Mouse (Mus musculus) stomach, embryonic 14.5 days (tissue): ENCODE measurements around the gene Map7. TPM values are rescaled to one million over a fixed set of nuclear protein-coding genes. Genes with fewer than 3 reads are reported as not detected.

Source experiments
- ATAC-seq: fragments of 200-750 bp; cut with Nextera tagmentation; 2 replicates; pipeline ENCODE4 v1.8.0; 2017; ENCODE audit warnings: low read depth, moderate TSS enrichment; ENCODE audit not compliant: insufficient number of reproducible peaks, insufficient read depth, low FRiP score
- H3K27ac ChIP-seq: fragments of 300-500 bp; sonication (generic); 2 replicates; pipeline ENCODE4 v1.5.1; 2014; ENCODE audit warnings: mild to moderate bottlenecking, low read length, moderate library complexity, mixed read lengths
- H3K27me3 ChIP-seq: fragments of 300-500 bp; sonication (generic); 2 replicates; pipeline ENCODE4 v1.6.1; 2014; ENCODE audit warnings: low read length, control low read depth, mixed read lengths; ENCODE audit not compliant: control insufficient read depth, insufficient read depth
- H3K36me3 ChIP-seq: fragments of 300-500 bp; sonication (generic); 2 replicates; pipeline ENCODE4 v1.6.1; 2014; ENCODE audit warnings: mild to moderate bottlenecking, control low read depth, low read length, moderate library complexity, mixed read lengths; ENCODE audit not compliant: control insufficient read depth, insufficient read depth
- H3K4me1 ChIP-seq: fragments of 300-500 bp; sonication (generic); 2 replicates; pipeline ENCODE4 v1.6.1; 2014; ENCODE audit warnings: low read length, control low read depth, mixed read lengths; ENCODE audit not compliant: control insufficient read depth, insufficient read depth
- H3K4me2 ChIP-seq: fragments of 300-500 bp; sonication (generic); replicated peaks from 2 replicates; pipeline ENCODE4 v1.6.1; 2014; ENCODE audit warnings: low read depth, low read length, control low read depth
- H3K4me3 ChIP-seq: fragments of 300-500 bp; sonication (generic); 2 replicates; pipeline ENCODE4 v1.5.1; 2014; ENCODE audit warnings: low read depth, low read length, control low read depth
- H3K9ac ChIP-seq: fragments of 300-500 bp; sonication (generic); replicated peaks from 2 replicates; pipeline ENCODE4 v1.6.1; 2014; ENCODE audit warnings: low read depth, mild to moderate bottlenecking, control low read depth, low read length, moderate library complexity, mixed read lengths
- H3K9me3 ChIP-seq: fragments of 300-500 bp; sonication (generic); 2 replicates; pipeline ENCODE4 v1.6.1; 2016; ENCODE audit warnings: low read depth, low read length, control low read depth; ENCODE audit not compliant: control insufficient read depth
- WGBS: fragments of 180-500 bp; shearing (Covaris S2); extraction: QIAGEN DNeasy Blood & Tissue Kit; methylation state at CpG from one replicate; pipeline ENCODE4 v1.1.7; 2014; 5-methylcytosine and 5-hydroxymethylcytosine counted together
- polyA plus RNA-seq: library from polyadenylated mRNA; unstranded; fragments of >200 nt; fragmentation: Nextera tagmentation; extraction: Ambion mirVana; gene quantifications from 2 replicates; pipeline ENCODE4 v1.2.1, GENCODE M21; 2014

Gene Map7
- polyA plus RNA-seq, 1 experiment from 2014 or later = 12.0 TPM

- Histone ChIP-seq H3K27me3 (no peaks in the 10 kb centered on the region), H3K9me3 (no peaks in the 10 kb centered on the region), H3K4me1 (no peaks in the 10 kb centered on the region), H3K27ac (no peak overlapping the region), H3K4me2 (no peak overlapping the region), H3K4me3 (no peak overlapping the region), H3K9ac (no peak overlapping the region), H3K36me3 (no peaks in the 10 kb centered on the region)
- no peak for ATAC-seq
- WGBS = 58% methylated on average over 4 of the region's 4 CpGs
These were observed 36.1 kb downstream of the Map7 start for GRCm38 (mm10) chr10:20184326-20184725.

DNA sequence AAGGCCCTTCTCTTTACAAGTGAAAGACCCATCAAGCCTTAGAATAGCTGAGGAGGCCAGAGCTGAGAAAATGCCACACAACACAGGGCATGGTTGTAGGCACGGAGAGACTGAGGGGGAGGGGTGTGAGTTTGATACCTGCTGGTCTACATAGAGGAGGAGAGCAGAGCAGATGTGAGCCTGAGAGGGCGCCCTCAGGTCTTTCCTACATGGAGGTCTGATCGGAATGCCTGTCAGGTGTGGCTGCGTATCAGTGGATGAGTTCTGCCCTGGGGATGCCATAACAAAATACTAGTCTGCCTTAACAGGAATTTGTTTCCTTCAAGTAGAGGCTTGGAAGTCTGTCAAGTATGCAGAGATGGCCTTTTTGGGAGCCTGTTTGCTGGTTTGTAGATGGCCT is 37.0 kb downstream of the Map7 start:
- WGBS = 80% methylated on average over 4 of the region's 4 CpGs

GRCm38 (mm10) chr10:20185806-20186205 is 37.5 kb downstream of the Map7 start:
- H3K9me3 ChIP-seq = no peaks in the 10 kb centered on the region
- H3K27me3 ChIP-seq = no peaks in the 10 kb centered on the region
- no peak overlapping the region for H3K4me3 ChIP-seq
- H3K27ac ChIP-seq = no peak overlapping the region
- no peak overlapping the region for H3K4me2 ChIP-seq
- H3K9ac ChIP-seq = no peak overlapping the region
- H3K4me1 ChIP-seq = no peaks in the 10 kb centered on the region
- no peak for ATAC-seq
- 95% methylated on average over 2 of the region's 2 CpGs for WGBS
- no peaks in the 10 kb centered on the region for H3K36me3 ChIP-seq

More for the DNA sequence above, 37.0 kb downstream of the Map7 start:
- Histone ChIP-seq H3K4me2 (no peak overlapping the region), H3K27ac (no peak overlapping the region), H3K4me3 (no peak overlapping the region), H3K9ac (no peak overlapping the region), H3K27me3 (no peaks in the 10 kb centered on the region), H3K9me3 (no peaks in the 10 kb centered on the region), H3K36me3 (no peaks in the 10 kb centered on the region), H3K4me1 (no peaks in the 10 kb centered on the region)
- no peak for ATAC-seq

GRCm38 (mm10) chr10:20186800-20187273 is 38.6 kb downstream of the Map7 start:
- Histone ChIP-seq H3K9me3 (no peaks in the 10 kb centered on the region), H3K4me2 (no peak overlapping the region), H3K27me3 (no peaks in the 10 kb centered on the region), H3K4me3 (no peak overlapping the region), H3K36me3 (no peaks in the 10 kb centered on the region), H3K27ac (no peak overlapping the region), H3K4me1 (no peaks in the 10 kb centered on the region), H3K9ac (no peak overlapping the region)
- ATAC-seq = peak; percentile 73
- WGBS = 62% methylated on average over 5 of the region's 5 CpGs

GRCm38 (mm10) chr10:20190139-20190747 is 42.0 kb downstream of the Map7 start:
- no peak for ATAC-seq
- Histone ChIP-seq H3K9ac (no peak overlapping the region), H3K4me2 (no peak overlapping the region), H3K9me3 (no peaks in the 10 kb centered on the region), H3K27ac (no peak overlapping the region), H3K27me3 (no peaks in the 10 kb centered on the region), H3K4me1 (no peaks in the 10 kb centered on the region), H3K4me3 (no peak overlapping the region), H3K36me3 (no peaks in the 10 kb centered on the region)
- WGBS = 78% methylated on average over 6 of the region's 6 CpGs

DNA sequence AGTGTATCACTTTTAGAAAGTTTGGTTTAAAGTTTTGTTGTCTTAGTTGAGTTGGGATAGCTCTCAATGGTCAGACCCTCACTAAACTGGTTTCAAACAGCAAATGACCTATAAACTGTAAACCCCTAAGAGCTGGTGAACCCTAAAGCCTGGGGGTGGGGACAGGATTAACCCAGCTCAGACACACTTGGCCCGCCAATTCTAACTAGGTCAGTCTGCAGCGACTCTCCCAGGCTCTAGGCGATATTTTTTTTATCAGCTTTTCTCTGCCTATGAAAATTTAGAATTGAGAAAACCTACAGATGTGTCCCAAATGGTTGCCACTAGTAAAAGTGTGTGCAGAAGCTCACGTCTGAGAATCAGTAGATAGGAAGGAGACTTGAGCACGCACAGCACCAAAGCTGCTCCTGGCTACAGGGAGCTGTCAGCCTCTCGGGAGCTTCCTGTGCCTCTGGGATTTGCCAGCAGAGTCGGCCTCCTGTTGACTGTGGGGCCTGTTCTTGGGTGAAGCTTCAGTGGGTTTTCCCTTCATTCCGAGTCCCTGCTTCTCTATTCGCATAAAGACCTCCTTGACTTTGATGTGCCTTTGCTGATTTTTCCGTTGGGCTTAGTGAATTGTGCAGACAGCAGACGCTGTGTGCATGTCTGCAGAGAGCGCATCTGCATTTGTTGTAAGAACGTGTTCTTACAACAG is 46.7 kb downstream of the Map7 start:
- ATAC-seq = no peak
- no peaks in the 10 kb centered on the region for H3K4me1 ChIP-seq
- WGBS = 45% methylated on average over 13 of the region's 13 CpGs
- H3K9ac ChIP-seq = no peak overlapping the region
- no peaks in the 10 kb centered on the region for H3K9me3 ChIP-seq
- no peaks in the 10 kb centered on the region for H3K27me3 ChIP-seq
- H3K27ac ChIP-seq = no peak overlapping the region
- no peaks in the 10 kb centered on the region for H3K36me3 ChIP-seq
- H3K4me3 ChIP-seq = no peak overlapping the region
- no peak overlapping the region for H3K4me2 ChIP-seq

- Histone ChIP-seq H3K27me3 (no peaks in the 10 kb centered on the region), H3K4me3 (no peak overlapping the region), H3K4me1 (no peaks in the 10 kb centered on the region), H3K4me2 (no peak overlapping the region), H3K36me3 (no peaks in the 10 kb centered on the region), H3K9ac (no peak overlapping the region), H3K9me3 (no peaks in the 10 kb centered on the region), H3K27ac (no peak overlapping the region)
- WGBS = 53% methylated on average over 7 of the region's 7 CpGs
- ATAC-seq = no peak
These were observed 48.8 kb downstream of the Map7 start for GRCm38 (mm10) chr10:20197039-20197438.

GRCm38 (mm10) chr10:20198968-20199737 is 50.9 kb downstream of the Map7 start:
- no peaks in the 10 kb centered on the region for H3K36me3 ChIP-seq
- WGBS = 72% methylated on average over 10 of the region's 10 CpGs

More at GRCm38 (mm10) chr10:20198968-20199737, 50.9 kb downstream of the Map7 start:
- no peak overlapping the region for H3K4me2 ChIP-seq
- no peak overlapping the region for H3K9ac ChIP-seq
- ATAC-seq = no peak
- H3K27me3 ChIP-seq = no peaks in the 10 kb centered on the region
- H3K4me1 ChIP-seq = no peaks in the 10 kb centered on the region
- no peaks in the 10 kb centered on the region for H3K9me3 ChIP-seq
- H3K27ac ChIP-seq = no peak overlapping the region
- H3K4me3 ChIP-seq = no peak overlapping the region
